Mouse (Mus musculus) CD4-positive helper T cell, adult 2 months (primary cell): ENCODE data around the gene Ss18l1.

Experiments
- DNase-seq: peaks from one replicate; pipeline ENCODE4 v3.0.0-alpha.2; 2012; ENCODE audit warnings: low read depth, missing footprints, low spot score

The Ss18l1 gene

DNA sequence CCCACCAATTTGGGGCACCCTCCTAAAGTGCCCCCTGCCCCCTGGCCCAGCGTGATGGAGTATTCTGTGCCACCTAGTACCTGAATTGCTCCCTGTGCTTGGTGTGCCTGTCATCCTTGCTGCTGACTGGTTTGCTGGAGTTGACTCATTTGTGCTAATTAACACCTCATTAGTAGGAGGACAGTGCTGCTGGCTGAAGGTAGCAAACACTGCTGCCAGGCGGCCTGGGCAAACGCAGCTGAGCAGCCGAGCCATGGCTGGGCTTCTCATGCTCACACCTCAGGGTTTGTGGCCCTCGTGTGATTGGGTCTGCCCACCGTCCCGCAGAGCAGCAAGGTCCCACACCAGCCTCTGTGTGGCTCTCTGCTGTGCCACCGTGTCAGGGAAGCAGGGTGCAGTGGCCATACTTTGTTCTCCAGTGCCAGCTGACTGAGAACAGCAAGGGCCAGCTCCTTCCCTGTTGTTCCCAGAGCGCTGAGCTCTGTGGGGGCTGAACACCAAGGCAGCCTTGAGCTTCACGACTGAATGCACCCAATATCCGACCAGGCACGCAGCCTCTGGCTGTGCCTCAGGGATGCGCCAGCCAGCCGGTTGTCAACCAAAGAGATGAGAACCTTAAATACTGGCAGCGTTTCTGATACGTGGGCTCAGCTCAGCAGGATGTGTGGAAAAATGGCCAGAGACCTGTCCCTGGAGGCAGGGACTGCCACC lies 43.8 kb downstream of the Ss18l1 start:
- no peak for DNase-seq

DNA sequence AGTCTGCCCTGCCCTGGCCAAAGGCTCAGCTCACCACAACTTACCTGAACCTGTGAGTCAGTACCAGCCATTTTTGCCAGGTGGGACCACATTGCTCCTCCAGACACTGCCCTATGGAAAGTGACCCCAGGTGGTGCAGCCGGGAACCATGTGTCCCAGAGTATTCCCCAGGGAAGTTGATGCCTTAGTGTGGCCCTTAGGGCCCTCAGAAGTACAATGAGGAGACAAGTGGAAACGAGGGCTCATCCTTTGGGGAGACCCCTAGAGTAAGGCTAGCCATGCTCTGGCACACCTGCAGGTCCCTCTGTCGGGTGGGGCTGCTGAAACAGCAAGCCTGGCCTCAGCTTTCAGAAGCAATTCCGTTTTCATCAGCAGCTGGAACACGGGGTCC lies 44.3 kb downstream of the Ss18l1 start:
- DNase-seq: no peak

DNA sequence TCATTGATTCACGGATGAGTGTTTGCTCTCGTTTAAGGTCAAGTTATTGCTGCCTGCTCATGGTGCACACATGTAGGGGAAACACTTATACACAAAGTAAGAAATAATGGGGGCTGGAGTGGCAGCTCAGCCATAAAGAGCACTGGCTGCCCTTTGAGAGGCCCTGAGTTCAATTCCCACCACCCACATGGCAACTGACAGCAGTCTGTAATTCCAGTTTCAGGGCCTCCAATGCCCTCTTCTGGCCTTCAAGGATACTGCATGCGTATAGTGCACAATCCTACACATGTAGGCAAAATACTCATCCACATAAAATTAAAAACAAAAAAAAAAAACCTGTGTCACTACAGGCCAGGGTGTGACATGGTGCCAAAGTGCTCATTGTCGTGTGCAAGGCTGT lies 45.2 kb downstream of the Ss18l1 start:
- no peak for DNase-seq

DNA sequence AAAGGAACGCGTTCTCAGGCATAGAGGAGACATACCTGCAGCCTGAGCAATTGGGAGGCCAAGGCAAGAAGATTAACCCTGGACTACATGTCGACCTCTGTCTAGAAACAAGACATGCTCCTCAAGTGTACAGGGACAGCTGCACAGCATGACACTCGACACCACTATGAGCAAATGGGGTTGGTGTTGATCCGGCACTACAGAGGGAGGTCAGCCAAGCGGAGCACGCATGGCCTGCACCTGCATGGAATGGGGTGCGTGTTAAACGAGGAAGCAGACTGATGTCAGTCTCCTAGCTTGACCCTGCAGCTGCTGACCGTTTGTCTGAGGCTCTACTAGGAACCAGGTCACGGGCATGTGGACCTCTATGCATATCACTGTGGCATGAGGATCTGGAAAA lies 48.0 kb downstream of the Ss18l1 start:
- DNase-seq: no peak

DNA sequence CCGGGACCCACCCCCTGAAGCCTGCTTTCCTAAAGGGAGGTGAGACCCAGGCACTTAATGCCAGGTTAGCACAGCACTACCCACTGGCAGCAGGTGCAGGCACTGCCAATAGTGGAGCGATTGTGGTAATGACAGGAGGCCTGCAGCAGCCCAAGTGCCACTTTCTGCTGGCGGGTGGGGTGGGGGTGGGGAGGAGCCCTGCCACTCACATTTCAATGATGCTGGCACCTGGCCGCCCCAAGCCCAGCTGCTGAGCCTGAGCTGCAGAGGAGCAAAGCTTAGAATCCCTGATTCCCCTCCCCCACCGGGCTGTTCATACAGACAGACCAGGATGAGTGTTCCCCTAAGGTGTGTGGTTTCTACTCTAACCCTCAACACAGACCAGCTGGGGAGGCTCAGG lies 53.4 kb downstream of the Ss18l1 start:
- no peak for DNase-seq

DNA sequence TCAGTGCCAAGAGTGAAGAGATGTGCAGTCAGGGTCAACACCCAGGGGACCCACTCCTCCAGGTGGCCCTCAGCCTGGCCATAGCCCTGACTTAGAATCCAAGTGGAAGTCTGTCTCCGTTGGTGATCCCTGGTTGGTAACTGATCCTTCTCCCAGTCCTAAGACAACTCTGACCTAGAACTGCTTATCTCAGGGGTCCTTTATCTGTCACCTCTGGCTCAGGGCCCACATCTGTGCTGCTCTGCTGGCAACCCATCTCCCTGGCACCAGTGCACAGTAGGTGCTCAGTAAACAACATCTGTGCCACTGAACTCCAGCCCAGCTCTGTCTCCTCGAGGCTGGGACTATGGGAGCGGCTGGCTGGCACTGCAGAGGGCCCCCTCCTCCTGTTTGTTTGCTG lies 55.3 kb downstream of the Ss18l1 start:
- no peak for DNase-seq

DNA sequence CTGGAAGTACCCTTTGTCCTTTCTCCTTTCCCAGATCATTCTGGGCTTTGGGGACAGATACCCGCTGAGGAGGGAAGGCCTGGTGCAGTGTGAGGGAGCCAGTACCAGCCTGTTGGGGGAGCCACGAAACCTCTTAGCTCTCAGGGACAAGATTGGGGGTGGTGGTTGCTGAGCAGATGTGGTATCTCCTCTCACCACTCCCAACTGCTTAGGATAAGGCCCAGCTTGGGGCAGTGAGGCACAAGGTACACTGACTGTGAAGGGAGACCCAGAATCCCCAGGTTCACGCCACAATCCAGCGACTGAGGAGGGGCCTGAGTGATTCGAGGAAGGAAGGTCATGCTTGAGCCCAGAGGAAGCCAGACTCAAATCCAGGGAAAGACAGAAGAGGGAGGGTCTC lies 55.9 kb downstream of the Ss18l1 start:
- DNase-seq: no peak

DNA sequence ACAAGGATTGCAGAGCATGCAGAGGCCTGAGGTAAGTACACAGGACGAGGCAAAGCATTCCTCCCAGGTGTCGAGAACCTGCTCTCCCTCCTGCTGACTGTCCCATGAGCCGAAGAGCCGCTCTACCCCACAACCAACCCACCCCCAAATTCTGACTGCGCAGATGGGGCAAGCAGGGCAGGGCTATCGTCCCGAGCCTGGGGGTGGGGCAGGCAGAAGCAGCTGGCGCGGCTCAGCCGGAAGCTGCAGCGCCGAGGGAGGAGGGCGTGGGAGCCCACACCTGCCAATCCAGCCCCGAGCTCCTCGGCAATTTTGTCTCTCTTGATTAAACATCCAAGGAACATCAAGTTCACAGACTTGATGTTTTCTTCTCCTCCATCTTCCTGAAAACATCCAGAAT lies 57.2 kb downstream of the Ss18l1 start:
- DNase-seq: peak; percentile 34

DNA sequence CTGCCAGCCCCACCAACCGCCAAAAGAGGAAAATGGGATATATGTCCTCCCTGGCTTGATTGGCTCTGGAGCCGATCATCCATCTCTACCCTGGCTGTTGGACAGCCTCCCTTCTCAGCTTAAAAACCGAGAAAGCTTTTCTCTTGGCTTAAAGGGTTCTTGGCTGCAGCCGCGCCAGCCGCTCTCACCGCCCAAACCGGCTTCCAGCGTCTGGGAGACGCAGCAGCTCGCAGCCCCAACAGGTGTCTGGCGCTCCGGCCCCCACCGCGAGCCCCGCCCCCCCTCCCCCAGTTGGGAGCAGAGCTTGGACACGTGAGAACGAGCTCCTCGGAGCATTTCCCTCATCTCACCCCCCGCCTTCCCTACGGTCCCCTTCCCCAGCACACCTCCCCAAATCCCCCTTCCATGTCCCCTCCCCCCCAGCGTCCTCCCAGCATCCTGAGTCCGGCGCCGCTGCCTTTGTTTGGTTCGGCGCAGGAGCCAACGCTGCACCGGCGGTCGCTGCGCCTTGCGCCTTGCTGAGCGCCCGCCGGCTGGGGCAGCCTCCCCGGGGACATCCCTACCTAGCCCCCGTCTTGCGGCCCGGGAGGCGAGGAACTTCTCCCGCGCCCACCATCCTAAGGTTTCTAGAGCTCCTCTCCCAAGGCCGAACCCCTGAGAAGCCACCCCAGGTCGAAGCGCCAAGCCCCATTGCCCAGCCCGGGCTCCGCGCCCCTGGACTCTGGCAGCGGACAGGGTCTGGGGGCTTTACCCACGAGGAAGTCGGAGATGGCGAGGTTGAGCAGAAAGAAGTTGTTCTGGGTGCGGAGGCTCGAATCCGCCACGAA lies 61.1 kb downstream of the Ss18l1 start:
- no peak for DNase-seq

DNA sequence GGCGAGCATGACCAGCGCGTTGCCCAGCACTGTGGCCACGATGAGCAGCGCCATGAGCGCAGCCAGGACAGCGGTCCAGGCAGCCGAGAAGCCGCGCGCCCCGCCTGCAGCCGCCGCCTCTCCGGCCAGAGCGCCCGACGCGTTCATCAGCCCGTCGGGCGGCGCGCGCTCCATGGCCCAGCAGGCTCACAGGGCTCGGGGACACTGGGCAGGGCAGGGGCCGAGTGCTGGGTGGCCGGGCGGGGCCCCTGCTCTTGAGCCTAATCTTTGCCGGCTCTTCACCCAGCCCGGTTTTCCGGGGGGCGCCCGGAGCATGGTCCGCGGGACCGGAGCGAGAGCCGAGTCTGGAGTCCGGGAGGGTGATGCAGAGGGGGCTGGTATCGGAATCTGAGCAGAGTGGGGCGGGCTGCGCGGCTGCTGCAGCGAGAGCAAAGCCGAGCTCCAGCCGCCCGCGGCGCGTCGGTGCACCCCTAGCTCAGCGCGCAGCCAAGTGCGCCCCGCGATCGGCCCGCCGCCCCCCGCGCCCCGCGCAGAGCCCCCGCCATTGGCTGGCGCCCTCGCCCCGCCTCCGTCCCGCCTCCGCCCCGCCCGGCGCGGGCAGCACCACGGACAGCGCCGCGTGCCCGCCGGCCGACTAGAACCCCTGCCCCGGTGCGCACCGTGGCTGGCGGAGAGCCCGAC lies 61.8 kb downstream of the Ss18l1 start, which contains the start of gene Hrh3:
Hrh3 (minus strand) TSS at position 511 of the 681 bp plus-strand sequence.
- DNase-seq: peak; percentile 51

DNA sequence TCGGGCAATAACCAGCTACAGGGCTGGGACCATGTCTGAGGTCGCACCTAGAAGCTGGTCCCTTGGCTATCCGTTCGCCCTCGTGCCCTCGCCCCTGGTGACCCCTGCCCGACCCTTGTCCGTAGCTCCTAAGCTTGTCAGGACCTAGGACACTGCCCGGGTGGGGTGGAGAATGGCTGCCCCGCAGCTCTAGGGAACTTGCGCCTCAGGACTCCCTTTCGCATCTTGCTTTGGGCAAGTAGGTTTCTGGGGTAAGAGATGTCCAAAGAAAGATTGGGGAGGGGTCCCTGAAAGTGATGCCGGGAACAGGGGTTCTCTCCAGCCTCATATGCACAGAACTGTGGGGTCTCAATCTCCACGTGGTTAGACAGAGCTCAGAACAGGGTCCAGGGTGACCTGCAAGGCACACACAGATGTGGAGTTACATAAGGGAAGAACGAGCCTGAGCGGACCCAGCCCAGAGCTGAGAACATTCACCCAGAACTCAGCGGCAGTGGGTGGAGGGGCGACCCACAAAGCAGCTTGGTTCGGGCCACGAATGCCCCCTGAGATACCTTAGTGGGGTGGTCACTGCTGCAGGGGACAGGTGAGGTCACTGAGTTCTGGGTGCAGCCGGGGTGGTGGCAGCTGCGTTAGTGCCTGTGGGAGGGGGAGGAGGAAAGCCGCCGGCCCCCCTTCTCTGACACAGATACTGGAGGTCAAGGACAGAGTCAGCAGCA lies 62.5 kb downstream of the Ss18l1 start:
- no peak for DNase-seq

DNA sequence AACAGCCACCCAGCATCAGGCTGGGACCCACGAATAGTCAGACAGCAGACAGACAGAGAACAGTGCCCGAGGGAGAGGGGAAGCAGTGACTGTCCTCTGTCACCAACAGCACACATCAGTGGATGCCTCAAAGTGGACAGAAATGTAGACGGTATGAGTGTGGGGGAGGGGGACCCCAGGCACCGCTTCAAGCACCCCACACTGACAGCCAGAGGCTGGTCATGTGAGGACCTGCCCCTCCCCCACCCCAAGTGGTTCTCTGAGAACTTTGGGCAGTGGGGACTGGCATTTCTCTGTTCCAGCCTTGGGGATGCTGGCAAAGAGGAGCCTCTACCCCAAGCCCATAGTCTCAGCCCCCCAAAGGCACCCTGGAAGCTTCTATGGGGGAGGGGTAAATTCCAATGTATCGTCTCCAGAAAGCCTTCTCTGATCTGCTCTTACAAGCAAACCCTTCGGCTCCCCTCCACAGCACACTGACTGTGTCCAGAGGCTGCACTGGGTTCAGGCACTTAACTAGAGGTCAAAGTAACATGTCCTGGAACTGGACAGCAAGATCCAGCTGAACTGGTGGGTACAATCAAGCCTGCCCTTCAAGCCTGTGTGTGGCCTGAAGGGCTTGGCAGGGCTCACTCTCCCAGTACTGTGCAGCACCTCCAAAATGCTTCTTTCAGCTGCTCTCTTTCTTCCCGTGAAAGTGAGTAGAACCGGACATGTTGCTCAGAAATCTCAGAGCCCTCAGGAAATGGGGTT lies 63.3 kb downstream of the Ss18l1 start:
- DNase-seq: no peak

DNA sequence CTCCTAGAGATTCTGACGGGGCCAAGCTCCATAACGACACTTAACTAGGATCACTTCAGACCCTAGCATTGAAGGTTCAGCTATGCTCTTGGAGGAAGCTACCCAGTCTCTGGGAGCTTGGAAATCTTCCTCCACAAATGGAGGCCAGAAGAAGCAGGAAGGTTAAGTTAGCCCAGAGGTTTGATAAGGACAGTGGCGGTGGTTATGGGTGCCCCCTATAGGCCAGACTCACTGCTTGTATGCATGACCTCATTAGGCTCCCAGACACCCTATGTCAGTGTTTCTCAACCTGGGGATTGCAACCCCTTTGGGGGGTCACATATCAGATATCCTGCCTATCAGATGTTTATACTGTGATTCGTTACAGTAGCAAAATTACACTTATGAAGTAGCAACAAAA lies 64.8 kb downstream of the Ss18l1 start:
- peak; percentile 23 for DNase-seq

DNA sequence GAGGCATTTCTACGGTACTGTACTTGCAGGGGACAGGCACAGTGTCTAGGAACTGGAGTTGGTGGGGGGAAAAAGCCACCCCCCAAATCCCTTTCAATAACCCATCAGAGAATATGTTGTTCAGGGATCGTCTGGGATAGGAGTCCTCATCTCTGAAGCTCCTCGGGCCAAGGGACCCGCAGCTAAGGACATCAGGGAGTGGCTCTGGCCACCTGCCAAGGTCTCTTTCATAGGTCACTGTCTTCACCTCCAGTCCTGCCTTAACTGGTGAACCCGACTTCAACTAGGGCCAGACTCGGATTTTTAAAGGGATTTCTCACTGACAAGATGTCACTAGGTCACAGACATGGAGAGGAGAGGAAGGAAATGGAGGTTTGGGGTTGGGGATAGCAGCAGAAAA lies 66.0 kb downstream of the Ss18l1 start:
- no peak for DNase-seq

DNA sequence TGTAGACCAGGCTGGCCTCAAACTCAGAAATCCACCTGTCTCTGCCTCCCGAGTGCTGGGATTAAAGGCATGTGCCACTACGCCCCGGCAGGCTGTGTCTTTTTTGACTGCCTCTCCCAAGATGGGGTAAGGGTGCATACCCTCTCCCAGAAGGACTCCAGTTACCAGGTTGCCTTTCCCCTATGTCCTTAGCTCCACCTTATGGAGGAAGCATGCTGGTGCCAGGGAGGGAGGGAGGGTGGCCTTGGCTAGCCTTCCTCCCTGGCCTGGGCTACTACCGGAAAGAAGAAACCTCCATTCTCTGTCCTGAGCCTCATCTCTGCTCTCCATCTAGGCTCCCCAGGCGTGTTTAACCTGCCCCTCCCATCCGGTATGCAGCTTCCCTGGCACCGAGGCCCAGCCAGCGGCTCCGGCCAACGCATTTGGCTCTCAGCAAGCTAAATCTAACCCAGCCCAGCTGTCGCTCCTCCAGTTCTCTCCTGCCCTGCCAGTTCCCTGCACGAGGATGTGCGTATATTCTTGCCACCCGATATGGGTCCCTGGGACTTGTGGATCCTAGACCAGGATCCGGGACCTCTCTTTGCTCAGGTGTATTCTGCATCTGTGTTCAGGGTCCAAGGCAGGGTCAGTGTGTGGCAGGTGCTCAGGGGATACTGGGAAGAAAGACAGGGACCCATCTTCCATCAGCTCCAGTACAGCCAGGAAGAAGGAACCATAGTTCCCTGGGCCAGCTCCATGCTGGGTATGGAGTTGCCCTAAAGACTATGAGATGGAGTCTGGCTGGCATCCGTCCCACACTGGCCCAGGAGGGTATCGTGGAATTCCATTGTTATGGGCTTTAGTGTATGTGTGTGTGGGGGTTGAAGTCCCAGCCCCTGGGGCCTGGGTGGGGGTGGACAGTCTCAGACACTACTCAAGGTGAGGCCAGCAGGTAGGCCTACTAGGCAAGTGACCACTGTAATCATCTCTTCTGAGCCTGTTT lies 71.9 kb downstream of the Ss18l1 start:
- no peak for DNase-seq

DNA sequence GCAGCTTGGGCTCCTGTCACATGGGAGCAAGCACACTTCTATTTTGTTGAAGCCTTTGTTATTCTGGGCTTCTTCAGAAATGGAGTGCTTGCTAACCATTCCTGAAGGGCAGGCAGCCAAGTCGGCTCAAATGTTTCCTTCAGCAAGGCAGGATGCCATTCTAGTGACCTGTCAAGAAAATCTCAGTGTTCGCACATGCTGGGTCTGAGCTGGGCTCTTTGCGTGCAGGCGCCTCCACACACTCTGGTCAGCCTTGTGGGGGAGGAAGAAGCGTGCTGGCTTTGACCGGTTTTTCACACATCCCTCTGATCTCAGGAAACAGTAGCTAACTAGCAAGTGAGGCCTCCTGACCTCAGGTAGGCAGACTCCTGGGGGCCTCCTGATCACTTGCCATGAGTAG lies 73.0 kb downstream of the Ss18l1 start:
- DNase-seq: no peak

DNA sequence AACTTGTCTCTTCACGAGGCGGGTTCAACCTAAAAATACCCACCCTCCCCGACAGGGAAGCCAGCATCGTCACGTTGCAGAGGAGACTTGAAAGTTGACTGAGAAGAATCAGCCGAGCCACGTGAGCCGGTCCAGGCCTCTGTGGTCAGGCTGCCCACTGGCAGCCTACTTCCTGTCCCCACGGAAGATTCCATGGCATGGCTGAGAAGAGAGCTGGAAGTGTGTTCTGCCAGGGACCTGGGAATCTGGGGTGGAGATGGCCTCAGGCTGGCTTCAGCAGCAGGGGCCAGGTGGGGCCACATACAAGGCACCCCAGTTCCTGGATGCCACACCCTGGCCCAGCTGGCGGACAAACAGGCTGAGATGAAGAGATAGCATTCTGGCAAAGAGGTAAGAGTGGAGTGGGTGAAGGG lies 73.8 kb downstream of the Ss18l1 start:
- no peak for DNase-seq

DNA sequence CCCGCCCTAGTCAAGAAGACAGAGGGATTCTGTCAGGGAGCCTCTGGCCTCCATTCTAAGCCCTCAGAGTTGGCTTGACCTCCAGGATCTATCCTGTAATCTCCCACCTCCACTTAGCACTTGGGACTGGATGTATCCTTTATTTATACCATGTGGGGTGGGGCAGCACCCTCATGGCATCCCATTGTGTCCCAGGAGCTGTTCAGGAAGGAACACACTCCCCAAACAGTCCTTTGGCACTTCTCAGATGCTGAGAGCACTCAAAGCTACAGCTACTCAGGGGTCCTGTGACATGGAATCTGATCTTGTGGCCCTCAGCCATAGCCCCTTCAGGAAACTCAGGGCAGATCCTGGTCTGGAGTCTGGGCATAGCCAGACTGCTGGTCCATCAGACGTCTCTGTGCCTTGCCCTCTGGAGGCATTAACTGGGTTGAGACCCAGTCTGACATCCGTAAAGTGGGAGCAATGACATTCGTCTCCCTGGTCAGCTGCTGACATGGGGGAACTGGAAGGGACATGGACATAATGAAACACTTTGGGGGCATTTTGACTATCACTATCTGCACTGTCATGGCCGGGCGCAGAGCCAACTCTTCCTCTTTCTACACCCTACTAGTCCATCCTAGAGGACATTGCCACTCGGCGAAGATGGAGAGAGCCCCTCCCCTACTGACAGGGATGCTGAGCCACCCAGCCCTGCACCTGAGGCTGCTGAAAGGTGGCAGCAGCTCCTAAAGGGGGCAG lies 74.6 kb downstream of the Ss18l1 start:
- no peak for DNase-seq

DNA sequence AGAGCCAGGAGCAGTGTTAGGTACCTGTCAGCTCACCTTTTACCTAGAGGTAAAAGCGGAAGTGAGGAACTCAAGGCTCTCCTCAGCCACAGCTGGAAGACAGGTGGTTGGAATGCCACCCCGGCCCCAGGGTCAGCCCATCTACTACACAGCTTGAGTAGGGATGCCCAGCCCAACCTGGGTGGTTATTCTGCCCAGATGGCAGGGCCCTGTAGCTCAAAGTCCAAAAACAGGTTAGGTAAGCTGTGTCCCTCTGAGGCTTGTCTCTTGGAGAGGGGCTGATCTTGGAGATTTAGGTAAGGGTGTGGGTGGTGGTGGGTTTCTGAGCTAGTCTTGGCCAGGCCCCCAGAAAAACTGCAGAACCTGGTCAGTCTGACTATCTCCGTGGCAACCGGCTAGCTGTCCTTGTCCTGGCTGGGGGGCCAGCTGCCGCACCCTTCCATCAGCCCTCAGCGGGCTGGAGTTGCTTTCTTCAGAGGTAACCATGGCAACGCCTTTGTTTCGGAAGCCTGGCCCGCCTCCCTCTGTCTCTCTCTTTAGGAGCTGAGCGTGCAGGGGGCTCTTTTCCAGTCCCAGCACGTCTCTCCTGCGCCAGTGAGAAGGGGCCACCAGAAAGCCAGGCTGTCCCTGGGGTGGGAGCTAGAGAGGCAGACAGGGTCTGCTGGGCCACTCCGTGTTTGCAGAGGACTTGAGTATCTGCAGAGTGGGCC lies 75.3 kb downstream of the Ss18l1 start:
- DNase-seq: peak; percentile 55
